ENCODE assay signal across 20 mouse cellular contexts in the genomic region with DNA sequence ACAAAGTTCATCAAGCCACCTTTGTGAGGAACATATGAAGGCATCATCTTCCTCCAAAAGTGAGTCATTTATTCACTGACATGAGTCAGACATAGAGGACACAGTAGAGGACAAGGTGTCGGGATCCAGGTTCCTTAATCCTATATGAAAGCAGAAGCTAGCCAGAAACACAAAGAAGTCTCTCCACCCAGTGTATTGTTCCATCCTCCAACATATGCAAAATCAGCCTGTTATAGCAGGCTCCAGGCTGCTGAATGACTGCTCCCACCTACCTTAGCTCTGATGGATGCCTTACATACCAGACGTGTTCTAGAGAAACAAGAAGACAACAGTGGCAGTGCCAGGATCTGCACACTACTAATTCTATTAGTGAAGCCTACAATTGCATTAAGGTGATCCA.
"Had no signal": no experiment of that assay in that cellular context is flagged by ENCODE, and none has a peak within 500 bp of the region (broad histone marks: within the 10 kb centered on the region; RNA-seq: fewer than 3 reads in every experiment).

No protein-coding gene starts in this region.

- H3K4me2 ChIP-seq: kidney, embryonic 15.5 days; limb, embryonic 13.5 days; liver, embryonic 12.5 days; liver, embryonic 15.5 days; lung, embryonic 15.5 days; midbrain, embryonic 13.5 days; neural tube, embryonic 13.5 days had no signal

- H3K4me1 ChIP-seq: kidney, embryonic 15.5 days; limb, embryonic 10.5 days; limb, embryonic 13.5 days; liver, embryonic 15.5 days; lung, embryonic 15.5 days; midbrain, embryonic 13.5 days; neural tube, embryonic 13.5 days had no signal

- H3K27ac ChIP-seq: kidney, embryonic 15.5 days; limb, embryonic 10.5 days; limb, embryonic 13.5 days; liver, embryonic 12.5 days; liver, embryonic 15.5 days; lung, embryonic 15.5 days; midbrain, embryonic 10.5 days; midbrain, embryonic 13.5 days; neural tube, embryonic 13.5 days had no signal

- ATAC-seq: liver, embryonic 12.5 days; midbrain, embryonic 13.5 days; midbrain, embryonic 16.5 days had no signal

- H3K9ac ChIP-seq: kidney, embryonic 15.5 days; limb, embryonic 13.5 days; liver, embryonic 12.5 days; liver, embryonic 15.5 days; lung, embryonic 15.5 days; midbrain, embryonic 13.5 days; neural tube, embryonic 13.5 days had no signal

- H3K9me3 ChIP-seq: kidney, embryonic 15.5 days; limb, embryonic 10.5 days; limb, embryonic 13.5 days; liver, embryonic 12.5 days; liver, embryonic 15.5 days; lung, embryonic 15.5 days; megakaryocyte, embryonic 14.5 days; midbrain, embryonic 10.5 days; midbrain, embryonic 13.5 days; neural tube, embryonic 13.5 days had no signal

- DNase-seq: kidney, postnatal 10 days; kidney, postnatal 36 days; liver; lung, adult 18-20 months; lung, postnatal 10 days; lung, postnatal 36 days; thymus, adult 18-20 months; thymus, postnatal 36 days had no signal

- H3K27me3 ChIP-seq: kidney, embryonic 15.5 days; limb, embryonic 13.5 days; liver, embryonic 12.5 days; liver, embryonic 15.5 days; lung, embryonic 15.5 days; megakaryocyte, embryonic 14.5 days; midbrain, embryonic 13.5 days; neural tube, embryonic 13.5 days had no signal

- H3K36me3 ChIP-seq: lung, embryonic 15.5 days; neural tube, embryonic 13.5 days had no signal

- H3K4me3 ChIP-seq: kidney, embryonic 15.5 days; limb, embryonic 10.5 days; limb, embryonic 13.5 days; liver, embryonic 12.5 days; liver, embryonic 15.5 days; lung, embryonic 15.5 days; megakaryocyte, embryonic 14.5 days; midbrain, embryonic 10.5 days; midbrain, embryonic 13.5 days; myocyte; neural tube, embryonic 13.5 days had no signal
